Mouse (Mus musculus) kidney, embryonic 15.5 days (tissue): ENCODE measurements around the gene Pnrc1. TPM values are rescaled to one million over a fixed set of nuclear protein-coding genes. Genes with fewer than 3 reads are reported as not detected.
A peak's percentile ranks its signal among the peaks of the same experiment; 100 is the strongest.
"Not testable (repeated sequence)": the region's sequence is repeated elsewhere in the genome, so short reads cannot be mapped to it uniquely, and the experiment has no call there.

Experiments
- ATAC-seq: fragments of 200-750 bp; cut with Nextera tagmentation; replicated peaks from 2 replicates; pipeline ENCODE4 v1.8.0; 2017; ENCODE audit warnings: moderate TSS enrichment; ENCODE audit not compliant: low FRiP score
- H3K27ac ChIP-seq: fragments of 300-500 bp; sonication (generic); 2 replicates; pipeline ENCODE4 v1.5.1; 2015; ENCODE audit warnings: mild to moderate bottlenecking, inconsistent platforms
- H3K27me3 ChIP-seq: fragments of 300-500 bp; sonication (generic); 2 replicates; pipeline ENCODE4 v1.6.1; 2015; ENCODE audit warnings: inconsistent platforms
- H3K36me3 ChIP-seq: fragments of 300-500 bp; sonication (generic); 2 replicates; pipeline ENCODE4 v1.6.1; 2015; ENCODE audit warnings: inconsistent platforms
- H3K4me1 ChIP-seq: fragments of 300-500 bp; sonication (generic); 2 replicates; pipeline ENCODE4 v1.6.1; 2015; ENCODE audit warnings: inconsistent platforms
- H3K4me2 ChIP-seq: fragments of 300-500 bp; sonication (generic); 2 replicates; pipeline ENCODE4 v1.6.1; 2015; ENCODE audit warnings: moderate library complexity, mild to moderate bottlenecking, inconsistent platforms
- H3K4me3 ChIP-seq: fragments of 300-500 bp; sonication (generic); replicated peaks from 2 replicates; pipeline ENCODE4 v1.5.1; 2015; ENCODE audit warnings: mild to moderate bottlenecking, inconsistent platforms
- H3K9ac ChIP-seq: fragments of 300-500 bp; sonication (generic); 2 replicates; pipeline ENCODE4 v1.6.1; 2015; ENCODE audit warnings: mild to moderate bottlenecking, inconsistent platforms
- H3K9me3 ChIP-seq: fragments of 300-500 bp; sonication (generic); replicated peaks from 2 replicates; pipeline ENCODE4 v1.6.1; 2016; ENCODE audit warnings: inconsistent platforms
- WGBS: fragments of 180-500 bp; shearing (Covaris S2); methylation state at CpG from one replicate; pipeline ENCODE4 v1.1.7; 2015; ENCODE audit warnings: mixed read lengths; 5-methylcytosine and 5-hydroxymethylcytosine counted together
- polyA plus RNA-seq: library from polyadenylated mRNA; unstranded; fragments of >200 nt; fragmentation: Nextera tagmentation; extraction: Ambion mirVana; gene quantifications from 2 replicates; pipeline ENCODE4 v1.2.1, GENCODE M21; 2015

The Pnrc1 gene
- polyA plus RNA-seq, result 86.5 and 90.2 TPM in 2 replicates

- Histone ChIP-seq H3K9me3 (no peaks in the 10 kb centered on the region), H3K9ac (no peak within 1 kb of the TSS), H3K27ac (peak within 1 kb of the TSS; percentile 11; the same call in 1 of the 2 replicates), H3K4me1 (no peaks in the 10 kb centered on the region), H3K36me3 (no peaks in the 10 kb centered on the region), H3K4me3 (peak within 1 kb of the TSS; percentile 33), H3K4me2 (peak within 1 kb of the TSS; percentile 49), H3K27me3 (no peaks in the 10 kb centered on the region)
- ATAC-seq, result peak; percentile 95
- WGBS, result 39% methylated on average over 3 of the region's 3 CpGs
Measured at GRCm38 (mm10) chr4:33290002-33290401, at the start of gene Pnrc1. Gene Pnrc1, minus strand, starts transcription at chr4:33290163.

- Histone ChIP-seq H3K36me3 (peaks cover 58% of the 10 kb centered on the region), H3K9ac (no peak overlapping the region), H3K27me3 (no peaks in the 10 kb centered on the region), H3K9me3 (no peaks in the 10 kb centered on the region), H3K4me3 (no peak overlapping the region), H3K4me2 (no peak overlapping the region), H3K27ac (no peak overlapping the region), H3K4me1 (no peaks in the 10 kb centered on the region)
- no peak for ATAC-seq
- WGBS, result 93% methylated on average over 1 of the region's 1 CpGs
Measured at GRCm38 (mm10) chr4:33337999-33338398, 48.0 kb upstream of the Pnrc1 start.

- no peaks in the 10 kb centered on the region for H3K9me3 ChIP-seq
- no peak for ATAC-seq
- H3K4me3 ChIP-seq, result no peak overlapping the region
- WGBS, result 96% methylated on average over 1 of the region's 1 CpGs
- peaks cover 50% of the 10 kb centered on the region for H3K36me3 ChIP-seq
- no peaks in the 10 kb centered on the region for H3K27me3 ChIP-seq
- H3K9ac ChIP-seq, result no peak overlapping the region
- no peak overlapping the region for H3K4me2 ChIP-seq
- no peak overlapping the region for H3K27ac ChIP-seq
- H3K4me1 ChIP-seq, result no peaks in the 10 kb centered on the region
Measured at GRCm38 (mm10) chr4:33332956-33333455, 43.0 kb upstream of the Pnrc1 start.

GRCm38 (mm10) chr4:33331147-33331546, 41.2 kb upstream of the Pnrc1 start:
- H3K9ac ChIP-seq, result no peak overlapping the region
- H3K4me1 ChIP-seq, result no peaks in the 10 kb centered on the region
- 92% methylated on average over 4 of the region's 4 CpGs for WGBS
- H3K4me3 ChIP-seq, result no peak overlapping the region
- no peak for ATAC-seq
- no peaks in the 10 kb centered on the region for H3K9me3 ChIP-seq
- no peaks in the 10 kb centered on the region for H3K27me3 ChIP-seq
- no peak overlapping the region for H3K4me2 ChIP-seq
- H3K36me3 ChIP-seq, result peaks cover 55% of the 10 kb centered on the region
- no peak overlapping the region for H3K27ac ChIP-seq

- Histone ChIP-seq H3K4me2 (no peak overlapping the region), H3K27me3 (no peaks in the 10 kb centered on the region), H3K4me3 (no peak overlapping the region), H3K36me3 (0 out of 2 replicates have a peak, but pooled peaks cover 7% of the 10 kb centered on the region), H3K9me3 (no peaks in the 10 kb centered on the region), H3K4me1 (peaks cover 14% of the 10 kb centered on the region), H3K27ac (no peak overlapping the region), H3K9ac (no peak overlapping the region)
- WGBS, result 78% methylated on average over 5 of the region's 5 CpGs
- no peak for ATAC-seq
Measured at GRCm38 (mm10) chr4:33315840-33316239, 25.9 kb upstream of the Pnrc1 start.

- WGBS, result 94% methylated on average over 7 of the region's 8 CpGs
- H3K36me3 ChIP-seq, H3K4me2 ChIP-seq, H3K27ac ChIP-seq, ATAC-seq, H3K4me3 ChIP-seq, H3K9me3 ChIP-seq, H3K9ac ChIP-seq, H3K27me3 ChIP-seq: not testable (repeated sequence)
- H3K4me1 ChIP-seq, result peaks cover 14% of the 10 kb centered on the region
Measured at GRCm38 (mm10) chr4:33314150-33314549, 24.2 kb upstream of the Pnrc1 start.

GRCm38 (mm10) chr4:33310840-33311437, 21.0 kb upstream of the Pnrc1 start:
- Histone ChIP-seq H3K27me3 (no peaks in the 10 kb centered on the region), H3K27ac (peak overlapping the region; percentile 75; the same call in 1 of the 2 replicates), H3K4me1 (peaks cover 14% of the 10 kb centered on the region), H3K36me3 (0 out of 2 replicates have a peak, but pooled peaks cover 5% of the 10 kb centered on the region), H3K9ac (peak overlapping the region; percentile 73), H3K9me3 (no peaks in the 10 kb centered on the region), H3K4me3 (peak overlapping the region; percentile 87), H3K4me2 (peak overlapping the region; percentile 69)
- ATAC-seq, result no peak
- WGBS, result 17% methylated on average over 12 of the region's 12 CpGs

GRCm38 (mm10) chr4:33309764-33310757, 20.1 kb upstream of the Pnrc1 start, which contains the start of gene Rngtt:
Gene Rngtt, plus strand, starts transcription at chr4:33310311.
- Histone ChIP-seq H3K4me3 (peak within 1 kb of the TSS; percentile 87), H3K9ac (peak within 1 kb of the TSS; percentile 73), H3K27ac (peak within 1 kb of the TSS; percentile 75), H3K4me2 (peak within 1 kb of the TSS; percentile 69), H3K36me3 (0 out of 2 replicates have a peak, but pooled peaks cover 5% of the 10 kb centered on the region), H3K4me1 (peaks cover 14% of the 10 kb centered on the region), H3K27me3 (no peaks in the 10 kb centered on the region), H3K9me3 (no peaks in the 10 kb centered on the region)
- ATAC-seq, result peak; percentile 96
- 4% methylated on average over 60 of the region's 60 CpGs for WGBS

GRCm38 (mm10) chr4:33307146-33307545, 17.2 kb upstream of the Pnrc1 start:
- 0 out of 2 replicates have a peak, but pooled peaks cover 2% of the 10 kb centered on the region for H3K36me3 ChIP-seq
- no peak for ATAC-seq
- no peaks in the 10 kb centered on the region for H3K9me3 ChIP-seq
- H3K4me1 ChIP-seq, result peaks cover 11% of the 10 kb centered on the region
- H3K4me2 ChIP-seq, result no peak overlapping the region
- no peaks in the 10 kb centered on the region for H3K27me3 ChIP-seq
- WGBS, result 67% methylated on average over 4 of the region's 4 CpGs
- H3K4me3 ChIP-seq, result no peak overlapping the region
- H3K9ac ChIP-seq, result no peak overlapping the region
- no peak overlapping the region for H3K27ac ChIP-seq

GRCm38 (mm10) chr4:33303057-33303456, 13.1 kb upstream of the Pnrc1 start:
- WGBS, result 90% methylated on average over 1 of the region's 1 CpGs
- no peaks in the 10 kb centered on the region for H3K27me3 ChIP-seq

GRCm38 (mm10) chr4:33300891-33301665, 11.1 kb upstream of the Pnrc1 start:
- H3K9me3 ChIP-seq, ATAC-seq, H3K36me3 ChIP-seq, H3K4me3 ChIP-seq, H3K9ac ChIP-seq, H3K27me3 ChIP-seq, H3K4me1 ChIP-seq, H3K27ac ChIP-seq, H3K4me2 ChIP-seq: not testable (repeated sequence)
- WGBS, result 85% methylated on average over 6 of the region's 6 CpGs

More at GRCm38 (mm10) chr4:33303057-33303456, 13.1 kb upstream of the Pnrc1 start:
- H3K4me2 ChIP-seq, result no peak overlapping the region
- no peak for ATAC-seq
- H3K9me3 ChIP-seq, result no peaks in the 10 kb centered on the region
- H3K4me3 ChIP-seq, result no peak overlapping the region
- no peaks in the 10 kb centered on the region for H3K4me1 ChIP-seq
- H3K9ac ChIP-seq, result no peak overlapping the region
- no peak overlapping the region for H3K27ac ChIP-seq
- H3K36me3 ChIP-seq, result no peaks in the 10 kb centered on the region
